Mouse (Mus musculus): ENCODE data around the gene Gm3417. TPM values are rescaled to one million over a fixed set of nuclear protein-coding genes. Genes with fewer than 3 reads are reported as not detected.

Gm3417 gene
- polyA plus RNA-seq, 1 experiment = 1.0 TPM

DNA sequence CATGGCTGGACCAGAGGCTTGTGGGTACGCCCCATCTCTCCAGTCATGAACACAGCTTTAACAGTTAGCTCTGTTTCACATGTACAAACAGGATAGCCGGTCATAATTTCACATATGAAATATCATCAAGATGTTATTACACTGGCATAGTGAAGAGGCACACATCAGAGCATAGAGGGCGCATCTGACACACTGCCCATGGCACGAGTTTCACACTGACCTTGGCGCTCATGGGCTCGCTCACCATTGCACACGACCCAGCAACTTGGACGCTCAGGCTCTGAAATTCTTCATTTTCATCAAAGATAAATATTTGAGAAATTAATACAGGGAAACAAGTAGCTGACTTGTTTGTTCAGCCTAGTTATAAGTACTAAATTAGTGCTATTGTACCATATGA lies 60.7 kb downstream of the Gm3417 start:
- no peak for DNase-seq
- no peaks in the 10 kb centered on the region for H3K4me1 ChIP-seq (ENCODE audit: control insufficient read depth, insufficient read depth, low read length)
- H3K4me3 ChIP-seq (ENCODE audit: insufficient read depth, low read depth, low read length) = no peak overlapping the region
- H3K27ac ChIP-seq (ENCODE audit: insufficient read depth, low read depth, low read length) = no peak overlapping the region
- no peaks in the 10 kb centered on the region for H3K27me3 ChIP-seq (replicated peaks; ENCODE audit: control insufficient read depth, insufficient read depth, low read length)
- WGBS = 84% methylated on average over 8 of the region's 8 CpGs
- no peak for TF ChIP-seq CTCF (conservative IDR thresholded peaks at IDR 0.05; ENCODE audit: insufficient read depth, insufficient read length, low read depth, low read length)
- TF ChIP-seq POLR2A (IDR thresholded peaks at IDR 0.05; ENCODE audit: low read depth, low read length) = no peak
- no peaks in the 10 kb centered on the region for H3K36me3 ChIP-seq (ENCODE audit: control insufficient read depth, insufficient read depth, low read length)

DNA sequence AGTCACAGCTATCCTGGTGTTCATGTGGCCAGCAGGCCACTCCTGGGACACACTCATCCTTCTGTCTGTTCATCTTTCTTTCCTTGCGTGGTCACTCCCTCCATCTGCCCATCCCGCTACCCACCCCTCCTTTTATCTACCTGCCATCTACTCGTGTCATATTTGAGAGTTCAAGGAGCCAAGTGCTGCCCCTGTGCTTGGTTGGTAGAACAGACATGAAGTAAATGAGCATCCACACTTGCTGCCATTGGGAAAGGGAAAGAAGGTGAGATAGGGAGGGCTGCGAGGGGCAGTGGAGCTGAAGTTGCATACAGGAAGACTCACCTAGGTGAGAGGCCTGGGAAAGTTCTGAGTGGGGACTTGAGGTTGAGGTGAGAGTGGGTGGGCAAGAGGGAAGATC lies 64.2 kb downstream of the Gm3417 start:
- WGBS = 88% methylated on average over 4 of the region's 4 CpGs
- no peaks in the 10 kb centered on the region for H3K36me3 ChIP-seq (ENCODE audit: control insufficient read depth, insufficient read depth, low read length)
- H3K27me3 ChIP-seq (replicated peaks; ENCODE audit: control insufficient read depth, insufficient read depth, low read length) = no peaks in the 10 kb centered on the region
- no peak overlapping the region for H3K4me3 ChIP-seq (ENCODE audit: insufficient read depth, low read depth, low read length)
- H3K4me1 ChIP-seq (ENCODE audit: control insufficient read depth, insufficient read depth, low read length) = no peaks in the 10 kb centered on the region
- no peak overlapping the region for H3K27ac ChIP-seq (ENCODE audit: insufficient read depth, low read depth, low read length)
- no peak for DNase-seq
- TF ChIP-seq CTCF (conservative IDR thresholded peaks at IDR 0.05; ENCODE audit: insufficient read depth, insufficient read length, low read depth, low read length) = no peak
- TF ChIP-seq POLR2A (IDR thresholded peaks at IDR 0.05; ENCODE audit: low read depth, low read length) = no peak

Other genes starting within 250 kb of the Gm3417 start
- gene Wdr27, start 35.6 kb downstream of the Gm3417 start, polyA plus RNA-seq (2012; rRNA removed) = 4.7 and 5.6 TPM in 2 replicates
- 17.5 and 20.6 TPM in 2 replicates for gene 1600012H06Rik, start 35.6 kb downstream of the Gm3417 start, polyA plus RNA-seq (2012; rRNA removed)
- gene Phf10, start 17.5 kb downstream of the Gm3417 start, polyA plus RNA-seq (2012; rRNA removed) = 18.5 and 23.4 TPM in 2 replicates
- gene 9030025P20Rik, start 322 bp downstream of the Gm3417 start, polyA plus RNA-seq (2012; rRNA removed) = 8.8 and 9.4 TPM in 2 replicates
- gene Gm3435, start 31.4 kb upstream of the Gm3417 start, polyA plus RNA-seq (2012; rRNA removed) = 1.6 and 3.7 TPM in 2 replicates
- gene Ermard, start 62.4 kb upstream of the Gm3417 start, polyA plus RNA-seq (2012; rRNA removed) = 40.6 and 42.7 TPM in 2 replicates
- gene Tcte3, start 62.7 kb upstream of the Gm3417 start, polyA plus RNA-seq (2012; rRNA removed) = not detected in 2 replicates
- gene Gm3448, start 62.7 kb upstream of the Gm3417 start, polyA plus RNA-seq (2012; rRNA removed) = 0.88 and 1.1 TPM in 2 replicates

Measured in kidney, adult 2 months (tissue).